Mouse (Mus musculus) spleen, postnatal 4 days (tissue): ENCODE measurements around the gene Elovl7.

ENCODE experiments used
- DNase-seq, 2 experiments: peaks; one replicate each; pipeline ENCODE4 v3.0.0; 2022; ENCODE audit warnings: low spot score in 2 of 2

Gene Elovl7

DNA sequence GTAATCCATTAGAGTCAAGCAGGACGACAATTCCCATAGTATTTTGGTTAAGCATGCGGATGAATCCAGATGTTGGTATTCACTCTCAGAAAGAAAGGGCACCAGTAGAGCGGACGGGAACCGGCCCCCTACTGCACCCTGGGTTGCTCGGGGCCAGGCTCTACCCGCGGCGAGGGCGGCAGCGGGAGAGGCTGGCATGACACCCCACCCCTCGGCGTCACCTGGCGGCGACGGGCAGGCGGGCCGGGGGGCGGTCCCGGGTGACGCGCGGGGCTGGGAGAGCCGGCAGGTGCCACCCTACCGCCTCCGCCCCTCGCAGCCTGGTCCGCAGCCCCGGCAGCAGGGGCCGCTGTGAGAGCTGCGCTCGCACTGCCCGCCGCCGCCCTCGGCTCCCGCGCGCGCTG lies at the start of gene Elovl7:
Elovl7 (plus strand) TSS at position 324 of the 404 bp plus-strand sequence.
- peak; percentile 69 to 86 for DNase-seq

DNA sequence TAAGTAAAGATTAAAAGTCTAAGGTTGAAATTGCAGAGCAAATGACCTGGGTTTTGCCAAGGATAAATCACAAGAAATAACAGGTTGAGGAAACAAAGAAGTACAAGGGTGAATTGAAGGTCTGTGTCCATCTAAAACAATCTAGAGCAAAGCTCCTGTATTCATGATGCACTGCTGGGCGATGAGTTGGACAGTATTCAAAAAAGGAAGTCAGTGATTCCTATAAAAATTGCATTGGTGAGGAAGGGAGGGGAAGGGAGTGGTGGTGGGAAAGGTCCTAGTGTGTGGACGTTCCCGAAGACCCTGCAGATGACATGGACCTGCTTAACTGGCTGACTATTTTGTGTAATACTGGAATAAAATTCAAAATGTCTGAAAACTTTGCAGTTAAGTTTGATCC lies 49.6 kb upstream of the Elovl7 start:
- DNase-seq = no peak

- no peak for DNase-seq
Measured at GRCm38 (mm10) chr13:108170002-108170401, 44.2 kb upstream of the Elovl7 start.

- no peak for DNase-seq
Measured at GRCm38 (mm10) chr13:108170511-108170910, 43.7 kb upstream of the Elovl7 start.

DNA sequence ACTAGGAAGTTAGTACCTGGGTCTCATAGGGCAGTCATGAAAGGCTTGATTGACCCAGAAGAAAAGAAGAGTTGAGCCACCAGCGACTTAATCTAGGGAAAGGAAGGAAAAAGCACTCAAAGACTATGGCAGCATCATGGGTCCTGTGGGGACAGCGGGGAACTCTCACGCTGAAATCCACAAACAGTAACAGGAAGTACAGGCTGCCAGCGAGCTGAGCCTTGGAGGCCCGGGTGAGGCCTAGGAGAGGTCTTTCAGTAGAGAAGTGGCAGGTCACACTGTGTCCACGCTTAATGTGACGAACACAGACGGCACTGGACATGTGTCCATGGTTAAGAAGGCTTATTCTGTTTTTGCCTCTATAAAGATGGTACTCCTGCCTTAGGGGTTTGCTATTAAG lies 34.6 kb upstream of the Elovl7 start:
- DNase-seq = no peak

DNA sequence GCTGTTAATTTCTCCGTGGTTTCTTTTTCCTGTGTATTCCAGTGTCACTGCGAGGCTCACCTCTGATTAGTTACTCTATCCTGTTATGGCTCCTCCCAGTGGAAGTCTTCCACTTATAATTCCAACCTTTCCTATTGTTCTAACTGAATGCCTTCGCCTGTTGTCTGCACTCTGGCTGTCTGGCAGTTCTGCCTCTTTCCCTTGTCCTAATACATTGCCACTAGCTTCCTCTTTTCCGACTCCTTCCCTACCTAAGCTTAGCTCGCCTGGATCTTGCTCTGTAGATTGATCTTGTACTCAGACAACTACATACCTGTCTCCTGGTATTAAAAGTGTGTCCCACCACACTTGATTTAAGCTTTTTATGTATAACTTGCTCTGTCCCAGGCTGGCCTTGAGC lies 33.4 kb upstream of the Elovl7 start:
- no peak for DNase-seq

DNA sequence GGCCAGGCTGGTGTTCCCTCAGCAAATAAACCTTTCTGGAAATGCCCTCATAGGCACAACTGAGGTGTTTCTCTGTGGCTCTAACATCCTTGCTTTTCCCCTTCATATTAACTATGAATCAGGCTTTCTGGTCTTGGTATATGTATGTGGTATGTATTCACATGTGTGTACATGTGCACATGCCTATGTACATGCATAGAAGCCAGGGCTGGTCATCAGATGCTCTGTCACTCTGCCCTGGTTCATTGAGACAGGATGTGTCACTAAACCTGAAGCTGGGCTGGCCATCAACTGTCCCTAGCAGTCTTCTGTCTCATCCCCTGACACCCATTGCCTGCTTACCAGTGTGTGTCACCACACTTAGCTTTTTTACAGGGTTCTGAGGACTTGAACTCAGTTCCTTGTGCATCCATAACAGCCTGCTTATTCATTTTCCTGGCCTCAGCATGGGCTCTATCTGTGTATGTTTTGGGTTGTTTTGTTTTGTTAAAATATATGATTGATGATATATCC lies 29.4 kb upstream of the Elovl7 start:
- no peak for DNase-seq

GRCm38 (mm10) chr13:108185530-108185929 lies 28.7 kb upstream of the Elovl7 start:
- no peak for DNase-seq

GRCm38 (mm10) chr13:108187994-108188393 lies 26.2 kb upstream of the Elovl7 start:
- no peak for DNase-seq

DNA sequence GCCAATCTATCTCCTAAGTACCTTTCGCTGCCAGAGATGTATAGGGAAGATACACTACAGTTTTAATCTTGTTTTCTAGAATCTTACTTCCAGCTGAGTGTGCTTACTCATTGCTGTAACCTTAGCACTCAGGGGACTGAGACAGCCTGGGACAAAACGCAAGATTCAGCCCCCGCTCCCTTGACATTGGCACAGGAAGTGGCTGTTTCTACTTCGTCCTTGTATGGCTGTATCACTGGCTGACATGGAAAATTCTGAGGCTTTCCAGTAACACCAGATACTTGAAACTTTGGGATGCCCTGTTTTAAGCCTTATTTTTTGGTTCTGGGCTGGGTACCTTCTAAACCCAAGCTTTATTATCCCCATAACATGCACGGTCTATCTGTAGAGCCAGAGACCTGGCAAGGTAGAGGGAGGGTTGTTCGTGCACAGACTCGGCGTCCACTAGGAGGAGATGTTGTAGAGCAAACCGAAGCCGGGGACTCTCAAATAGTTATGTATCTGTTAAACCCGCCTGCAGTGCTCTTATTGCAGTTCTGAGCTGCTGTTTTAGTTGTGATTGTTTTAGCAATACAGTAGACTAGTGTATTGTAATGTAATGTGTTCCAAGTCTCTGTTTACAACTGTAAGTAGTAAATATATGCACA lies 23.0 kb upstream of the Elovl7 start:
- DNase-seq = peak in 1 of 2 experiments; percentile 35

DNA sequence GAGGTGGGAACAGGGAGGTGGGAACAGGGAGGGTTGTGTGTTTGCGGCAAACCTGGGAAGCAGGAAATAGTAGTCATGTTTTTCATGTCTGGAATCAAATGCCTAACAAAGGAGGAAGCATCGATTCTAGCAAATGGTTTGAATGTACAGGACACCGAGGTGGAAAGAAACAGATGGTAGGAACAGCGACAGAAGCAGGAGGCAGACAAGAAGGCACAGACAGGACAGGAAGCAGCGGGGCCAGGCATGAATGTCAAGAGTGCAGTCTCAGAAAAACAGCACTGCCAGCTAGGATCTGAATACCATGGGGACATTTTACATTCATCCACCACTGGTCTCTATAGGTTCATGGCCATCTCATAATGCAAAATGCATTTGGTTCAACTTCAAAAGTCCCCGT lies 18.7 kb upstream of the Elovl7 start:
- no peak for DNase-seq

- DNase-seq = no peak
Measured at GRCm38 (mm10) chr13:108204857-108205256, 9.3 kb upstream of the Elovl7 start.

- DNase-seq = no peak
Measured at GRCm38 (mm10) chr13:108207447-108207846, 6.8 kb upstream of the Elovl7 start.

DNA sequence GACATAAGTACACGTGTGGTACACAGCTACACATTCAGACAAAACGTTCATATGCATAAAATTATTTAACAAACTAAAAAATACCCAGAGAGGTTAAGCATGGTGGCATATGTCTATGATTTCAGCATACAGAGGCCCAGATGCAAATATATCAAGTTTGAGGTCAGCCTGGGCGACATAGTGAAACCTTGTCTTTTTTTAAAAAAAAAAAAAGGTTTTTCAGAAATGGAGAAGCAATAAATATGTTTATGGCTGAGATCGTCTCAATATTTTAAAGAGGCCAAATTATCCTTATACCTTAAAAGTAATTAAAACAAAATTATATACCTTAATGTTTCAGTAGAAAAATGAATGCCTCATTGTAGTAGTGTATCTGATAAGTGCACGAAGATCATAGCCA lies 6.1 kb upstream of the Elovl7 start:
- no peak for DNase-seq

GRCm38 (mm10) chr13:108210960-108211359 lies 3.2 kb upstream of the Elovl7 start:
- DNase-seq = no peak

DNA sequence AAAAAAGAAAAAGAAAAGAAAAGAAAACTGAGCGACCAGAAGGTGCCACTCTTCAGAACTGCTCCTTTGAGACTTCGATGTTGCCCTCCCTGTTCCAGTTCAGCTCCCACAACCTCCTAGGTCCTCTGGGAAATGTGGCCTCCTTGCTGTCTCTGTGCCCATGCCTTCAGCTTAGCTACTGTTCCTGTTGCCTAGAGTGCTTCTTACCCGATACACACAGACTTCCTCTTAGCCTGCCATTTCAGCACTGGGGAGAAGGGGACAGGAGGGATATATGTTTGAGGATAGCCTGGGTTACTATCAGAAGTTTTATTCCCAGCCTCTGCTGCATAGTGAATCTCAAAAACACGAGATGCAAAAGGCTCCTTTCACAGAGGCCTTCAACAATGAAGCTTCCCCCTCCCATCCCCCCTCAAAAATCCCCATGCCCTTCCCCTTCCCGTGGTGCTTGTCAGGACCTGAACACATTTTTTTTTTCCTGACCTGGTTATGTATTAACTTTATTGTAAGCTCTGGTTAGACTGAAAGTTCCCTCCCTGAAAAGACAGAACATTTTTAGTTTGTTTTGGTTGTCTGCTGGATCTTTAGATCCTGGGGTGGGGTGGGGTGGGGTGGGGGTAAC lies 1.7 kb upstream of the Elovl7 start:
- peak in 1 of 2 experiments; percentile 42 for DNase-seq

GRCm38 (mm10) chr13:108214485-108215107 lies 392 bp downstream of the Elovl7 start:
- DNase-seq = peak in 1 of 2 experiments; percentile 69

DNA sequence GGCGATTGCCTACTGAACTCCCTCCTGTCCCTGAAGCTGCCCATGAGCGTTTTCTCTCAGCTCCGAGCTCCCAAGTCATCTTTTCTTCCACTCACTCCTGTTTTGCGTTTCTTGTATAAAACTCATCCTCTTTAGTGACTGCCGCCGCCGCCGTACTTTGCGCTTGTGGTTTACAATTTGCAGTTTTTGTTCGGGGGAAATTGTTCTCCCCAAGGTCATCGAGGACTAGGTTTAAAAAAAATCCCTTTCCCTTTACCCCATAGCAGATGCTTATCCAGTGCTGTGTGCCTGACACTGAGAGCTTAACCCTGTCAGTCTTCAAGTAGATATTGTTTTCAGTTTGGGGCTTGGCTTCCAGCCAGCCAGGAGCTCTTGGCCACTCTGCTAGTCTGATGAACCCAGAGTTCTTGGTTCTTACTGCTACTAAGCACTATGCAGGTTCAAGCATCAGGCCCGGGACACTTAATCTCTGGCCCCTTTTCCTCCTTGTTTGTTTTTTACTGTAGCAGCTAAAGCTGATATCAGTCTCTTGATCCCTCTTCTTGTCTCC lies 1.1 kb downstream of the Elovl7 start:
- DNase-seq = peak in 1 of 2 experiments; percentile 56

DNA sequence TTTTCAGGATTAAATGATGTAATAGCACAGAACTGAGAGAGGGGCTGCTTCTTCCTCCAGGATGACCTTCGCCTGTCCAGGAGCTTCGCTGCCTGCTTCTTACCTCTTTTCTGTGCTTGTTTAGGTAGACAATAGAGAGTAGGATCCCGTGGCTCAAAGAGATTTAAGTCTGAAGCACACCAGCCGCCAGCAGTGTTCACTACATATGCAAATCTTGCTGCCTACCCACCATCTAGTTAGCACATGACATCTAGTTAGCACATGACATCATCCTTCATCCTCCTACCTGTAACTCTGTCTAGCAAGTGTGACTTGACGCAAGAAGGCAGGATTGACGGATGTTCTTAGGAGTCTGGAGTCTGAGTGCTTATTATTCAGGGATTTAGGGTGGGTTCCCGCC lies 5.6 kb downstream of the Elovl7 start:
- no peak for DNase-seq

DNA sequence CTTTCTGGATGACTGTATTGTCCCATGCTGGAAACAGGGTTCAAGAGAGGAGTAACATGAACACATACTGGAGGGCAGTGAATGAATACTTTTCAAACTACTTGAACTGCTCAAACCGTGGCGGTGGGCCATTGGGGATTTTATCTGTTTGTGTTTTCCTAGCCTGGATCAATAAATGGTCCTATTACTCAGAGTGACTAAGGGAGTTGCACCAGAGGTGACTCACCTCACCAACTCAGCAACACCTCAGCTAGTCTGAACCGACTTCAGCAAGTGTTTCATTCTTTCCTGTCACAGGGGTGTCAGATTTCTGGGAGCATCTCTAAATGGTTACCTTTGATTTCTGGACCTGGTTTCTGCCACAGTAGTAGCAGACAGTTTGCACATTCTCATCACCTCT lies 15.0 kb downstream of the Elovl7 start:
- no peak for DNase-seq

DNA sequence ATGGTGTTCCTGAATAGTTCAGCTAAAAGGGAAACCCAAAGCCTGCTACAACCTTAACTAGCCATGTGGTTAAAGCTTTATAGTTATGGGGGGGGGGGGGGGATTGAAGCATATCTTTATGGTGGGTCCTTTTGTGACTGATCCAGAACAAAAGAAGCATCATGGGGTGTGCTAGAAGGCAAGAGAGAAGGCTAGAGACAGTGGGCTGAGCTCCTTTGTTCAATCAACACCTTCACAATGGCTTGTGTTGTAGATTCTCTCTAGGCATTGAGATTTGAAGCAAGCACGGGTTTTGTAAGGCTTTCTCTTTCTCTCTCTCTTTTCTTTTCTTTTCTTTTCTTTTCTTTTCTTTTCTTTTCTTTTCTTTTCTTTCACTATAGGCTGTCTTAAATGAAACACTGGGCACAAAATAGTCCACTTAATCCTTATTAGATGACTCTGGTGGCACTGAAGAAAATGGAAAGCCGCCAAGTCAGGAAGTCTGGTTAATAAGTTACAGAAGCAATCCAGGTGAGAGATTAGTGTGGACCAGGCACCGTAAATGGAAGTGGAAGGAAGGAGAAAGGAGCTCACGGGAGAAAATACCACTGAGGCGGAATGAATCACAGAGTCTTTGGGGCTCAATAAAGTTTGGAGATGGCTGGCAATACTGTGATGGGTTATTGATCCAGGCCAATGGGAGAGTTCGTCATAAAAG lies 15.6 kb downstream of the Elovl7 start:
- DNase-seq = no peak

DNA sequence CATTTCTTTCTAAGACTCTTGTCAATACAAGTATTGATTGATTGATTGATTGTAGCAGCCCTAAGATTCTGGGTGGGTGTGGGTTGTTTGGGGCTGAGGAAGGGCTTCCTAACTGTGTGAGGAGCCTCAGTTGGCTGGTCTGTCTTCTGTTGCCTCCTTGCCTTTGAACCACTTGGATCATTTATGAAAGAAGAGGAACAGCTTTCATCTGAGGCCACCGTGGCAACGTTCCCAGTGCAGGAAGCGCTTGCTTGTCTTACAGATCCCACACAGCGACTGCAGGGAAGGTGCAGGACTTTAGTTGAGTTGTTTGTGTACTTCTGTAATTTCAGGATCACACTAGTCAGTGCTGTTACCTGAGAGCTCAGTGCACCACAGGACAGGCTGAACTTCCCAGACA lies 25.8 kb downstream of the Elovl7 start:
- no peak for DNase-seq
